Mouse (Mus musculus): ENCODE results near the gene Gm29289. TPM values are rescaled to one million over a fixed set of nuclear protein-coding genes. Genes with fewer than 3 reads are reported as not detected.

Gene Gm29289
- polyA plus RNA-seq (2012; rRNA removed; ENCODE audit: low replicate concordance): not detected in 2 replicates

GRCm38 (mm10) chrY:2932282-2932681 is at the start of gene Gm29289:
Gene Gm29289, plus strand, starts transcription at chrY:2932582.

GRCm38 (mm10) chrY:2900689-2901088 is 31.7 kb upstream of the Gm29289 start, which contains the start of gene Gm10352:
Gene Gm10352, plus strand, starts transcription at chrY:2900989.

Other genes with a start within 250 kb of the Gm29289 start
- gene H2al2b, start 211.9 kb upstream of the Gm29289 start, polyA plus RNA-seq (2012; rRNA removed; ENCODE audit: low replicate concordance): not detected in 2 replicates
- gene Gm4064, start 136.4 kb upstream of the Gm29289 start, polyA plus RNA-seq (2012; rRNA removed; ENCODE audit: low replicate concordance): not detected in 2 replicates
- gene Rbmy, start 101.9 kb upstream of the Gm29289 start, polyA plus RNA-seq (2012; rRNA removed; ENCODE audit: low replicate concordance): not detected in 2 replicates
- not detected in 2 replicates for gene Gm10256, start 101.9 kb upstream of the Gm29289 start, polyA plus RNA-seq (2012; rRNA removed; ENCODE audit: low replicate concordance)
- gene Gm10352, start 31.6 kb upstream of the Gm29289 start, polyA plus RNA-seq (2012; rRNA removed; ENCODE audit: low replicate concordance): not detected in 2 replicates

All from duodenum, adult 2 months (tissue).